ENCODE assay signal across 8 mouse cellular contexts in the genomic region with DNA sequence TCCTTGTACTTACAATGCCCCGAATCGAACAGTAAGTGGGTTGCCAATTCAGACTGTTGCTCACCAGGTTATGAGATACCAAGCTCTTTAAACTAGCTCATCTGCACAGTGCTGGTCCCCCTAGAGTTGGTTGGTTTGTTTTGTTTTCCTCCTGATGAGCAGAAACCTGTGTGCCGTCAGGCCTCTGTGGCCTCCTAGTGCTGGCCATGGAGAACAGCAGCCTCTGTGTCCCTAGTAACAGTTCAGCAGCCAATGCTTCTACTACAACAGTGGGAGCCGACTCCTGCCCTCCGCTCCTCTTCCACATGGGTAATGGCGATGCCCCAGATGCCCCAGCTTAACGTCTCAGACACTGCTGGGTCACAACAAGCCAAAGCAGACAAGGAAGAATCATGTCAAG.
DNase-seq lines count a peak whose midpoint lies in the region; ATAC-seq and TF ChIP-seq lines count a peak whose summit lies in the region.

No protein-coding gene starts in this region.

- no peak overlapping the region for H3K4me2 ChIP-seq in kidney, embryonic 16.5 days (replicated peaks; ENCODE audit: low read depth, low read length)
- no peak overlapping the region for H3K4me2 ChIP-seq in intestine, embryonic 15.5 days (replicated peaks)
- H3K4me2 ChIP-seq in stomach, postnatal 0 days (replicated peaks; ENCODE audit: low read depth): no peak overlapping the region

- H3K27ac ChIP-seq in kidney, embryonic 16.5 days (ENCODE audit: low read length): no peak overlapping the region
- H3K27ac ChIP-seq in intestine, embryonic 15.5 days: no peak overlapping the region
- no peak overlapping the region for H3K27ac ChIP-seq in stomach, postnatal 0 days (replicated peaks)

- TF ChIP-seq CTCF in stomach, postnatal 0 days (IDR thresholded peaks at IDR 0.05; ENCODE audit: low read depth): peak; percentile 75

- no peak overlapping the region for H3K4me3 ChIP-seq in kidney, embryonic 16.5 days (ENCODE audit: low read length)
- no peak overlapping the region for H3K4me3 ChIP-seq in intestine, embryonic 15.5 days (replicated peaks)
- no peak overlapping the region for H3K4me3 ChIP-seq in stomach, postnatal 0 days (ENCODE audit: low read depth, low read length)

- no peaks in the 10 kb centered on the region for H3K4me1 ChIP-seq in kidney, embryonic 16.5 days (ENCODE audit: insufficient read depth, low read length)
- H3K4me1 ChIP-seq in intestine, embryonic 15.5 days (replicated peaks): no peaks in the 10 kb centered on the region
- 0 out of 2 replicates have a peak, but pooled peaks cover 2% of the 10 kb centered on the region for H3K4me1 ChIP-seq in stomach, postnatal 0 days (replicated peaks; ENCODE audit: control insufficient read depth, insufficient read depth)

- 62% methylated on average over 7 of the region's 7 CpGs for WGBS in kidney, embryonic 16.5 days
- WGBS in intestine, embryonic 15.5 days: 57% methylated on average over 7 of the region's 7 CpGs
- WGBS in stomach, postnatal 0 days: 57% methylated on average over 7 of the region's 7 CpGs

- H3K36me3 ChIP-seq in kidney, embryonic 16.5 days (ENCODE audit: insufficient read depth, low read length): no peaks in the 10 kb centered on the region
- no peaks in the 10 kb centered on the region for H3K36me3 ChIP-seq in intestine, embryonic 15.5 days
- no peaks in the 10 kb centered on the region for H3K36me3 ChIP-seq in stomach, postnatal 0 days (ENCODE audit: control insufficient read depth, insufficient read depth, low read length)

- TF ChIP-seq EP300 in stomach, postnatal 0 days (optimal IDR thresholded peaks at IDR 0.05): no peak

- no peak for ATAC-seq in kidney, embryonic 16.5 days (ENCODE audit: low FRiP score, low TSS enrichment)
- ATAC-seq in intestine, embryonic 15.5 days: 0 out of 2 replicates have a peak, but pooled peaks have one; percentile 47
- ATAC-seq in stomach, postnatal 0 days (ENCODE audit: low FRiP score, low TSS enrichment): peak; percentile 28; the same call in 1 of the 2 replicates

- H3K27me3 ChIP-seq in kidney, embryonic 16.5 days (ENCODE audit: insufficient read depth, low read length): no peaks in the 10 kb centered on the region
- no peaks in the 10 kb centered on the region for H3K27me3 ChIP-seq in intestine, embryonic 15.5 days (replicated peaks)
- no peaks in the 10 kb centered on the region for H3K27me3 ChIP-seq in stomach, postnatal 0 days (ENCODE audit: control insufficient read depth, insufficient read depth, low read length)

- DNase-seq in kidney, postnatal 14 days: peak; percentile 31
- peak; percentile 33 for DNase-seq in MN1 (ENCODE audit: low spot score)
- peak; percentile 53 for DNase-seq in cerebellum, adult 9-10 months
- peak; percentile 30 for DNase-seq in stomach, postnatal 0 days (ENCODE audit: low spot score)
- no peak for DNase-seq in layer of hippocampus, postnatal 25 days (ENCODE audit: extremely low spot score in 1 of 2, low spot score in 1 of 2)
- DNase-seq in gastrocnemius, postnatal 10 days: no peak

- H3K9me3 ChIP-seq in kidney, embryonic 16.5 days (ENCODE audit: low read length): no peaks in the 10 kb centered on the region
- H3K9me3 ChIP-seq in intestine, embryonic 15.5 days: no peaks in the 10 kb centered on the region
- H3K9me3 ChIP-seq in stomach, postnatal 0 days (ENCODE audit: control insufficient read depth, low read length): no peaks in the 10 kb centered on the region

- H3K9ac ChIP-seq in kidney, embryonic 16.5 days (replicated peaks; ENCODE audit: low read length): no peak overlapping the region
- H3K9ac ChIP-seq in intestine, embryonic 15.5 days: no peak overlapping the region
- no peak overlapping the region for H3K9ac ChIP-seq in stomach, postnatal 0 days (ENCODE audit: low read length)

Comparison
In these comparisons a context has a peak if more than half of its experiments do, and no peak if none do; other contexts are left out.
1. DNase-seq: peak in kidney, postnatal 14 days (single experiment), MN1 (single experiment), cerebellum, adult 9-10 months (single experiment) and stomach, postnatal 0 days (single experiment); none in layer of hippocampus, postnatal 25 days (0 of 2) and gastrocnemius, postnatal 10 days (single experiment).